Mouse (Mus musculus): Measurements from ENCODE around the gene Svopl. TPM values are rescaled to one million over a fixed set of nuclear protein-coding genes. Genes with fewer than 3 reads are reported as not detected.

The Svopl gene
- polyA plus RNA-seq, 1 experiment from 2014 or later: 27.5 TPM

- H3K4me3 ChIP-seq (replicated peaks): no peak overlapping the region
- no peaks in the 10 kb centered on the region for H3K36me3 ChIP-seq
- no peak overlapping the region for H3K9ac ChIP-seq
- peaks cover 16% of the 10 kb centered on the region for H3K4me1 ChIP-seq
- no peak overlapping the region for H3K27ac ChIP-seq (replicated peaks)
- no peaks in the 10 kb centered on the region for H3K9me3 ChIP-seq (replicated peaks)
- 17% methylated on average over 2 of the region's 2 CpGs for WGBS
- H3K27me3 ChIP-seq: no peaks in the 10 kb centered on the region
- ATAC-seq (ENCODE audit: insufficient number of reproducible peaks, low FRiP score, low TSS enrichment, low read depth): no peak
- no peak overlapping the region for H3K4me2 ChIP-seq (replicated peaks)
These were observed 18.6 kb downstream of the Svopl start for GRCm38 (mm10) chr6:38028205-38028604.

DNA sequence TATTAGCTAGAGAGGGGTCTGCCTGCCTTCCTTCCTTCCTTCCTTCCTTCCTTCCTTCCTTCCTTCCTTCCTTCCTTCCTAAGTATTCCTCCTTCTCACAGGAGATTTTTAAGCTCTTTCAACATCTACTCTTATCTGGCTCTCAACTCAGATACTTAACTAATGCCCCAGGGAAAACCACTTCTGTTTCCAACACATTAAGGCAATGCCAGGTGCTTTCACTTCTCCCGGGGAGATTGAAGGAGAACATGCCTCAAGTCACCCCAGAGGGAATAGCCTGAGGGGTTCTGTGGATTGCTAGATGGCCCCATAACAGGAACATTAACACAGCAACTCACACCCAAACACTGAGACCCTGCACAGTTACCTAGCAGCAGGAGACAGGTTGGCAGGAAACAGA lies 19.0 kb downstream of the Svopl start:
- Histone ChIP-seq H3K9me3 (replicated peaks) (no peaks in the 10 kb centered on the region), H3K9ac (no peak overlapping the region), H3K4me3 (replicated peaks) (no peak overlapping the region), H3K27me3 (no peaks in the 10 kb centered on the region), H3K4me1 (peaks cover 19% of the 10 kb centered on the region), H3K27ac (replicated peaks) (no peak overlapping the region), H3K36me3 (no peaks in the 10 kb centered on the region), H3K4me2 (replicated peaks) (no peak overlapping the region)
- ATAC-seq (ENCODE audit: insufficient number of reproducible peaks, low FRiP score, low TSS enrichment, low read depth): no peak
- WGBS: 22% methylated on average over 1 of the region's 1 CpGs

GRCm38 (mm10) chr6:38023284-38023683 lies 23.5 kb downstream of the Svopl start:
- Histone ChIP-seq H3K4me2 (replicated peaks) (no peak overlapping the region), H3K4me3 (replicated peaks) (no peak overlapping the region), H3K9me3 (replicated peaks) (no peaks in the 10 kb centered on the region), H3K27me3 (no peaks in the 10 kb centered on the region), H3K4me1 (0 out of 2 replicates have a peak, but pooled peaks cover 4% of the 10 kb centered on the region), H3K36me3 (no peaks in the 10 kb centered on the region), H3K9ac (no peak overlapping the region), H3K27ac (replicated peaks) (no peak overlapping the region)
- no peak for ATAC-seq (ENCODE audit: insufficient number of reproducible peaks, low FRiP score, low TSS enrichment, low read depth)
- WGBS: 13% methylated on average over 7 of the region's 7 CpGs

- ATAC-seq (ENCODE audit: insufficient number of reproducible peaks, low FRiP score, low TSS enrichment, low read depth): no peak
- Histone ChIP-seq H3K4me3 (replicated peaks) (no peak overlapping the region), H3K36me3 (no peaks in the 10 kb centered on the region), H3K27ac (replicated peaks) (no peak overlapping the region), H3K9me3 (replicated peaks) (no peaks in the 10 kb centered on the region), H3K4me1 (0 out of 2 replicates have a peak, but pooled peaks cover 4% of the 10 kb centered on the region), H3K4me2 (replicated peaks) (no peak overlapping the region), H3K27me3 (no peaks in the 10 kb centered on the region), H3K9ac (no peak overlapping the region)
- WGBS: 71% methylated on average over 7 of the region's 7 CpGs
These were observed 25.4 kb downstream of the Svopl start for GRCm38 (mm10) chr6:38021406-38021805.

GRCm38 (mm10) chr6:38012829-38013228 lies 34.0 kb downstream of the Svopl start:
- Histone ChIP-seq H3K4me3 (replicated peaks) (no peak overlapping the region), H3K9me3 (replicated peaks) (no peaks in the 10 kb centered on the region), H3K9ac (no peak overlapping the region), H3K27me3 (no peaks in the 10 kb centered on the region), H3K4me1 (no peaks in the 10 kb centered on the region), H3K4me2 (replicated peaks) (no peak overlapping the region), H3K36me3 (no peaks in the 10 kb centered on the region), H3K27ac (replicated peaks) (no peak overlapping the region)
- ATAC-seq (ENCODE audit: insufficient number of reproducible peaks, low FRiP score, low TSS enrichment, low read depth): no peak
- 90% methylated on average over 2 of the region's 2 CpGs for WGBS

GRCm38 (mm10) chr6:38007459-38007858 lies 39.3 kb downstream of the Svopl start:
- no peak overlapping the region for H3K9ac ChIP-seq
- no peak for ATAC-seq (ENCODE audit: insufficient number of reproducible peaks, low FRiP score, low TSS enrichment, low read depth)
- no peaks in the 10 kb centered on the region for H3K27me3 ChIP-seq
- no peak overlapping the region for H3K4me3 ChIP-seq (replicated peaks)
- no peaks in the 10 kb centered on the region for H3K36me3 ChIP-seq
- H3K4me1 ChIP-seq: no peaks in the 10 kb centered on the region
- WGBS: 7% methylated on average over 6 of the region's 6 CpGs
- no peaks in the 10 kb centered on the region for H3K9me3 ChIP-seq (replicated peaks)
- H3K4me2 ChIP-seq (replicated peaks): no peak overlapping the region
- no peak overlapping the region for H3K27ac ChIP-seq (replicated peaks)

DNA sequence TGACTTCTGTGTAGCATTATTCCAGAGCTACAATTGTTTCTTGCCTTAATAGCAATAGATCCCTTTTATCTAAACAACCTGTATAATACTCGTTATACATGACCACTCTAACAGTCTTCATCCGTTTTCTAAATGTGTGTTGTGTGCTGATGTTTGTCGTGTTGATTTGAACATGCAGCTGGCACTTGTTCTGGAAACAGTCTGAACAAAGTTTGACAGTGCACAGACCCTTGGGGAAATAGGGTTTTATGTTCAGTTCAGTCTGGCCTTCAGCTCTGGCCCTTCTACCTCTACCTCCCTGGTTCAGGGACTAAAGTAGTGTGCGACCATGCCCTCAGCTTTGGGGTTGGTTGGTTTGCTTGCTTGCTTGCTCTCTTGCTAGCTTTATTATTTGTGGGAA lies 79.4 kb downstream of the Svopl start:
- H3K36me3 ChIP-seq: peaks cover 48% of the 10 kb centered on the region
- H3K27ac ChIP-seq (replicated peaks): no peak overlapping the region
- no peak overlapping the region for H3K9ac ChIP-seq
- H3K27me3 ChIP-seq: no peaks in the 10 kb centered on the region
- 86% methylated on average over 4 of the region's 4 CpGs for WGBS
- no peaks in the 10 kb centered on the region for H3K9me3 ChIP-seq (replicated peaks)
- H3K4me3 ChIP-seq (replicated peaks): no peak overlapping the region
- ATAC-seq (ENCODE audit: insufficient number of reproducible peaks, low FRiP score, low TSS enrichment, low read depth): no peak
- no peaks in the 10 kb centered on the region for H3K4me1 ChIP-seq
- no peak overlapping the region for H3K4me2 ChIP-seq (replicated peaks)

GRCm38 (mm10) chr6:37951306-37951705 lies 95.5 kb downstream of the Svopl start:
- Histone ChIP-seq H3K36me3 (peaks cover 35% of the 10 kb centered on the region), H3K27me3 (no peaks in the 10 kb centered on the region), H3K9ac (no peak overlapping the region), H3K4me3 (replicated peaks) (no peak overlapping the region), H3K27ac (replicated peaks) (no peak overlapping the region), H3K4me2 (replicated peaks) (no peak overlapping the region), H3K4me1 (no peaks in the 10 kb centered on the region), H3K9me3 (replicated peaks) (no peaks in the 10 kb centered on the region)
- ATAC-seq (ENCODE audit: insufficient number of reproducible peaks, low FRiP score, low TSS enrichment, low read depth): no peak
- WGBS: 86% methylated on average over 6 of the region's 6 CpGs

DNA sequence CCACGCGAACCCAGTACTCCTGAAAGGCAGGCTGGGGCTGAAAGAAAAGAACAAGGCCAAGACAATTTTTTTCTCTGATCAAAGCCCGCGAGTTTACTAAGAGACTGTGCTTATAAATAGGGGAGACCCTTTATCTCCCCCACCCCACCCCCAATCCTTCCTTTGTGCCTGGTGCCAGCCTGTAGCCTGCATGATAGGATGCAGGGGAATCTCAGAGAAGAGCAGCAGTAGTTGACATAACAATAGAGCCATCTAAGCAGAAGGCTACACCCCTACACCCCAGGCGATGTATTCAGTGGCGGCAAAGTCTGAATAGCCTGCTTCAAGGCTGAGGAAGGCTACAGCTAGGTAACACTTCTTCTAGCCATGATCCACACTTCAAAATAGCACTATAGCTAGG lies 110.3 kb downstream of the Svopl start:
- Histone ChIP-seq H3K36me3 (peaks cover 4% of the 10 kb centered on the region), H3K4me1 (no peaks in the 10 kb centered on the region), H3K4me3 (replicated peaks) (no peak overlapping the region), H3K27me3 (no peaks in the 10 kb centered on the region), H3K27ac (replicated peaks) (no peak overlapping the region), H3K9me3 (replicated peaks) (no peaks in the 10 kb centered on the region), H3K9ac (no peak overlapping the region), H3K4me2 (replicated peaks) (no peak overlapping the region)
- ATAC-seq (ENCODE audit: insufficient number of reproducible peaks, low FRiP score, low TSS enrichment, low read depth): no peak
- WGBS: 57% methylated on average over 6 of the region's 6 CpGs

Other genes with a start within 250 kb of the Svopl start
- gene Trim24, start 176.2 kb downstream of the Svopl start, polyA plus RNA-seq (2015; fragmentation: Nextera tagmentation; extraction: Ambion mirVana): 10.4 and 11.8 TPM in 2 replicates
- 6.9 and 8.5 TPM in 2 replicates for gene Tmem213, start 62.3 kb upstream of the Svopl start, polyA plus RNA-seq (2015; fragmentation: Nextera tagmentation; extraction: Ambion mirVana)
- gene Atp6v0a4, start 77.6 kb upstream of the Svopl start, polyA plus RNA-seq (2015; fragmentation: Nextera tagmentation; extraction: Ambion mirVana): 7.3 and 7.8 TPM in 2 replicates
- 5.1 and 6.2 TPM in 2 replicates for gene D630045J12Rik, start 207.0 kb upstream of the Svopl start, polyA plus RNA-seq (2015; fragmentation: Nextera tagmentation; extraction: Ambion mirVana)